Mouse (Mus musculus) left cerebral cortex, postnatal 10 days (tissue): Measurements from ENCODE around the gene Clpx. TPM values are rescaled to one million over a fixed set of nuclear protein-coding genes. Genes with fewer than 3 reads are reported as not detected.
A peak's percentile ranks its signal among the peaks of the same experiment; 100 is the strongest.
"Not testable (repeated sequence)": the region's sequence is repeated elsewhere in the genome, so short reads cannot be mapped to it uniquely, and the experiment has no call there.

Experiments
- DNase-seq, 2 experiments: peaks; one replicate each; pipeline ENCODE4 v3.0.0; 2021 to 2022; ENCODE audit warnings: low spot score in 2 of 2, mixed read lengths in 1 of 2; ENCODE audit errors: extremely low spot score in 1 of 2
- intact Hi-C: fragments of 180-260 bp; cut with DNase I; formaldehyde crosslinking; loops from one replicate; pipeline ENCODE4 v1.15.1; 2025
- total RNA-seq, 2 experiments: library from RNA; stranded (reverse); gene quantifications; 2 replicates each; pipeline ENCODE4 v1.2.3; 2021

Gene Clpx
- 10 to 100 TPM; 25.3 to 25.4 TPM for total RNA-seq

GRCm38 (mm10) chr9:65293973-65294715 lies at the start of gene Clpx:
TSS of gene Clpx (plus strand) at chr9:65294260.
- peak; percentile 97 to 99 for DNase-seq
- intact Hi-C loops: no loop called here

GRCm38 (mm10) chr9:65247502-65248376 lies 46.3 kb upstream of the Clpx start:
- no peak for DNase-seq
- intact Hi-C loops: no loop called here

- DNase-seq: no peak
- intact Hi-C loops: no loop called here
Observed at GRCm38 (mm10) chr9:65248377-65248690, 45.7 kb upstream of the Clpx start.

- intact Hi-C loops: no loop called here
Observed at GRCm38 (mm10) chr9:65252026-65252425, 42.0 kb upstream of the Clpx start.

GRCm38 (mm10) chr9:65255906-65256600 lies 38.0 kb upstream of the Clpx start:
- DNase-seq: no peak
- intact Hi-C loops: no loop called here

More at GRCm38 (mm10) chr9:65252026-65252425, 42.0 kb upstream of the Clpx start:
- no peak for DNase-seq

GRCm38 (mm10) chr9:65257218-65257910 lies 36.7 kb upstream of the Clpx start:
- DNase-seq: no peak
- intact Hi-C loops: no loop called here

GRCm38 (mm10) chr9:65259366-65259765 lies 34.7 kb upstream of the Clpx start:
- no peak for DNase-seq
- intact Hi-C loops: no loop called here

GRCm38 (mm10) chr9:65261591-65262230 lies 32.3 kb upstream of the Clpx start:
- DNase-seq: no peak
- intact Hi-C loops: no loop called here

GRCm38 (mm10) chr9:65262641-65263120 lies 31.4 kb upstream of the Clpx start:
- DNase-seq: no peak
- intact Hi-C loops: no loop called here

- intact Hi-C loops: no loop called here
- DNase-seq: peak in 1 of 2 experiments; percentile 46
Observed at GRCm38 (mm10) chr9:65264959-65265358, 29.1 kb upstream of the Clpx start, which contains the start of gene Cilp. TSS of gene Cilp (plus strand) at chr9:65265180.

GRCm38 (mm10) chr9:65267742-65268515 lies 26.1 kb upstream of the Clpx start:
- intact Hi-C loops: no loop called here
- peak; percentile 36 to 63 for DNase-seq

GRCm38 (mm10) chr9:65273048-65273809 lies 20.8 kb upstream of the Clpx start:
- intact Hi-C loops: no loop called here
- DNase-seq: no peak

GRCm38 (mm10) chr9:65273873-65274272 lies 20.2 kb upstream of the Clpx start:
- DNase-seq: no peak
- intact Hi-C loops: no loop called here

GRCm38 (mm10) chr9:65274851-65275250 lies 19.2 kb upstream of the Clpx start:
- DNase-seq, intact Hi-C loops: not testable (repeated sequence)

- intact Hi-C loops: no loop called here
- no peak for DNase-seq
Observed at GRCm38 (mm10) chr9:65275810-65276530, 18.1 kb upstream of the Clpx start.

GRCm38 (mm10) chr9:65281536-65282151 lies 12.4 kb upstream of the Clpx start:
- no peak for DNase-seq
- intact Hi-C loops: loop anchor here (2.0 to 5.0 kb wide), 3 partner anchors 54 to 139 kb away; partner anchors contain the start of gene Igdcc3
